In genomic region chr13:37908061-37908460, GRCm38 (mm10) we compare ENCODE assay signal across 10 mouse cellular contexts.
DNase-seq lines count a peak whose midpoint lies in the region; ATAC-seq lines count a peak whose summit lies in the region.
"Had no signal": no experiment of that assay in that cellular context is flagged by ENCODE, and none has a peak within 500 bp of the region (broad histone marks: within the 10 kb centered on the region; RNA-seq: fewer than 3 reads in every experiment).

No protein-coding gene starts in this region.

- peak; percentile 21 for DNase-seq in right cerebral cortex, adult 18-20 months
- no peak for DNase-seq in right cerebral cortex, postnatal 4 days
- DNase-seq in lung, postnatal 14 days: peak; percentile 64
- DNase-seq in urinary bladder, postnatal 14 days (ENCODE audit: low spot score): peak; percentile 88
- DNase-seq in heart, postnatal 36 days: no peak
- no peak for DNase-seq in gastrocnemius, postnatal 25 days

- H3K27ac ChIP-seq in kidney, embryonic 14.5 days (ENCODE audit: low read depth, low read length): peak overlapping the region; percentile 55
- H3K27ac ChIP-seq in forebrain, embryonic 13.5 days: no peak overlapping the region
- H3K27ac ChIP-seq: hindbrain, embryonic 10.5 days had no signal

- H3K9me3 ChIP-seq in kidney, embryonic 14.5 days (ENCODE audit: control insufficient read depth, low read length): no peaks in the 10 kb centered on the region
- H3K9me3 ChIP-seq in forebrain, embryonic 13.5 days (replicated peaks): no peaks in the 10 kb centered on the region
- H3K9me3 ChIP-seq: hindbrain, embryonic 10.5 days had no signal

- peaks cover 20% of the 10 kb centered on the region for H3K4me1 ChIP-seq in kidney, embryonic 14.5 days (ENCODE audit: control insufficient read depth, insufficient read depth, low read length)
- H3K4me1 ChIP-seq in forebrain, embryonic 13.5 days: no peaks in the 10 kb centered on the region

- H3K9ac ChIP-seq in kidney, embryonic 14.5 days (ENCODE audit: low read depth, low read length): no peak overlapping the region
- no peak overlapping the region for H3K9ac ChIP-seq in forebrain, embryonic 13.5 days

- 66% methylated on average over 9 of the region's 9 CpGs for WGBS in kidney, embryonic 14.5 days
- WGBS in forebrain, embryonic 13.5 days: 84% methylated on average over 9 of the region's 9 CpGs

- H3K4me3 ChIP-seq in kidney, embryonic 14.5 days (ENCODE audit: low read length): no peak overlapping the region
- H3K4me3 ChIP-seq in forebrain, embryonic 13.5 days: no peak overlapping the region
- H3K4me3 ChIP-seq: hindbrain, embryonic 10.5 days had no signal

- no peaks in the 10 kb centered on the region for H3K27me3 ChIP-seq in kidney, embryonic 14.5 days (ENCODE audit: control insufficient read depth, insufficient read depth, low read length)
- H3K27me3 ChIP-seq in forebrain, embryonic 13.5 days: no peaks in the 10 kb centered on the region

- peaks cover 36% of the 10 kb centered on the region; the same call in 1 of the 2 replicates for H3K36me3 ChIP-seq in kidney, embryonic 14.5 days (ENCODE audit: control insufficient read depth, insufficient read depth, low read length)
- H3K36me3 ChIP-seq in forebrain, embryonic 13.5 days (ENCODE audit: poor library complexity, severe bottlenecking): no peaks in the 10 kb centered on the region

- no peak for ATAC-seq in kidney, embryonic 14.5 days (ENCODE audit: low FRiP score, low TSS enrichment)
- no peak for ATAC-seq in forebrain, embryonic 13.5 days
- ATAC-seq: activated CD4-positive, CD25-positive, alpha-beta regulatory T cell, adult 4 months had no signal

- H3K4me2 ChIP-seq in kidney, embryonic 14.5 days (replicated peaks; ENCODE audit: low read depth, low read length): no peak overlapping the region
- H3K4me2 ChIP-seq in forebrain, embryonic 13.5 days: no peak overlapping the region

- intact Hi-C loops in heart, postnatal 36 days (cut with DNase I): no loop called here

Comparison
In these comparisons a context has a peak if more than half of its experiments do, and no peak if none do; other contexts are left out.
1. DNase-seq: peak in right cerebral cortex, adult 18-20 months (single experiment), lung, postnatal 14 days (single experiment) and urinary bladder, postnatal 14 days (single experiment); none in right cerebral cortex, postnatal 4 days (single experiment), heart, postnatal 36 days (0 of 2) and gastrocnemius, postnatal 25 days (single experiment).